Mouse (Mus musculus) neural tube, embryonic 13.5 days (tissue): ENCODE measurements at regions not wholly inside any gene's neighbourhood (a gene's known extent, or its start where the extent isn't known, plus 50 kb on each side); places are given as distances from the start of the nearest gene placed in this dataset.

Experiments used
- ATAC-seq: fragments of 200-750 bp; cut with Nextera tagmentation; 2 replicates; pipeline ENCODE4 v1.8.0; 2017; ENCODE audit warnings: low read depth, mild to moderate bottlenecking, moderate TSS enrichment, moderate library complexity
- H3K27ac ChIP-seq: fragments of 300-500 bp; sonication (generic); replicated peaks from 2 replicates; pipeline ENCODE4 v1.5.1; 2015; ENCODE audit warnings: moderate library complexity, mild to moderate bottlenecking, inconsistent platforms
- H3K27me3 ChIP-seq: fragments of 300-500 bp; sonication (generic); 2 replicates; pipeline ENCODE4 v1.6.1; 2015; ENCODE audit warnings: mild to moderate bottlenecking, inconsistent platforms
- H3K36me3 ChIP-seq: fragments of 300-500 bp; sonication (generic); 2 replicates; pipeline ENCODE4 v1.6.1; 2015; ENCODE audit warnings: mild to moderate bottlenecking, inconsistent platforms
- H3K4me1 ChIP-seq: fragments of 300-500 bp; sonication (generic); replicated peaks from 2 replicates; pipeline ENCODE4 v1.6.1; 2015; ENCODE audit warnings: inconsistent platforms
- H3K4me2 ChIP-seq: fragments of 300-500 bp; sonication (generic); 2 replicates; pipeline ENCODE4 v1.6.1; 2015; ENCODE audit warnings: inconsistent platforms, mild to moderate bottlenecking, moderate library complexity
- H3K4me3 ChIP-seq: fragments of 300-500 bp; sonication (generic); 2 replicates; pipeline ENCODE4 v1.5.1; 2015; ENCODE audit warnings: mild to moderate bottlenecking, inconsistent platforms
- H3K9ac ChIP-seq: fragments of 300-500 bp; sonication (generic); 2 replicates; pipeline ENCODE4 v1.6.1; 2015; ENCODE audit warnings: moderate library complexity, mild to moderate bottlenecking, inconsistent platforms
- H3K9me3 ChIP-seq: fragments of 300-500 bp; sonication (generic); 2 replicates; pipeline ENCODE4 v1.6.1; 2016; ENCODE audit warnings: inconsistent platforms
- WGBS: fragments of 180-500 bp; shearing (Covaris S2); methylation state at CpG from one replicate; pipeline ENCODE4 v1.1.7; 2015; 5-methylcytosine and 5-hydroxymethylcytosine counted together

GRCm38 (mm10) chr17:47064592-47065306, 54.4 kb upstream of the Ubr2 start:
- Histone ChIP-seq H3K27ac (no peak overlapping the region), H3K4me2 (no peak overlapping the region), H3K36me3 (no peaks in the 10 kb centered on the region), H3K9ac (no peak overlapping the region), H3K4me3 (no peak overlapping the region), H3K9me3 (no peaks in the 10 kb centered on the region; the same call in 1 of the 2 replicates), H3K4me1 (no peaks in the 10 kb centered on the region), H3K27me3 (no peaks in the 10 kb centered on the region)
- WGBS = 83% methylated on average over 14 of the region's 14 CpGs
- no peak for ATAC-seq

GRCm38 (mm10) chr17:47064006-47064405, 53.6 kb upstream of the Ubr2 start:
- H3K4me1 ChIP-seq = no peaks in the 10 kb centered on the region
- no peak overlapping the region for H3K4me2 ChIP-seq
- WGBS = 88% methylated on average over 4 of the region's 4 CpGs
- H3K9ac ChIP-seq = no peak overlapping the region
- H3K36me3 ChIP-seq = no peaks in the 10 kb centered on the region
- no peak for ATAC-seq
- no peak overlapping the region for H3K27ac ChIP-seq
- H3K9me3 ChIP-seq = no peaks in the 10 kb centered on the region; the same call in 1 of the 2 replicates
- H3K4me3 ChIP-seq = no peak overlapping the region
- H3K27me3 ChIP-seq = no peaks in the 10 kb centered on the region

- Histone ChIP-seq H3K36me3 (no peaks in the 10 kb centered on the region), H3K27ac (no peak overlapping the region), H3K27me3 (no peaks in the 10 kb centered on the region), H3K4me3 (no peak overlapping the region), H3K4me1 (no peaks in the 10 kb centered on the region), H3K4me2 (no peak overlapping the region), H3K9me3 (0 out of 2 replicates have a peak, but pooled peaks cover 6% of the 10 kb centered on the region), H3K9ac (no peak overlapping the region)
- 82% methylated on average over 8 of the region's 8 CpGs for WGBS
- ATAC-seq = no peak
Measured at GRCm38 (mm10) chr17:47061031-47061620, 50.8 kb upstream of the Ubr2 start.
